Mouse (Mus musculus): ENCODE results near the gene Tyrobp. TPM values are rescaled to one million over a fixed set of nuclear protein-coding genes. Genes with fewer than 3 reads are reported as not detected.

The Tyrobp gene
- polyA plus RNA-seq, 1 experiment, result 83.0 TPM

DNA sequence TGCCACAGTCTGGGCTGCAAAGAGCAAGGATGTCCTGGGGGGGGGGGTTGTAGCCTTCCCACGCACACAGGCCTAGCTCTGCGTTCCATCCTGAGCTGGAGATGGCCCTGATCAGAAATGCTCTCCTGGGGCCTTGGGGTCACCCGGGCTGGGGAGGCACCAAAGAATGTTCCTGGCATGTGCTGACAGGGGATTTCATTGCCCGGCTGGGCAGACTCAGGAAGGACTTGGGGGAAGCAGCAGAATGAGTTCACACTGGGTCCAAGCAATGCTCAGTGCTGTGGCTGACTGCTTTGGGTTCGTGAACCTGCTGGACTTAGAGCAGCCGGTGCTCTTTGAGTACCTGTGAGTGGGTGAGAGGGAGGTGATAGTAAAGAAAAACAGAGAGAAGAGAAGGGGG, 45.9 kb downstream of the Tyrobp start:
- Histone ChIP-seq H3K27ac (ENCODE audit: insufficient read depth, low read depth, low read length) (no peak overlapping the region), H3K4me3 (ENCODE audit: insufficient read depth, low read depth, low read length) (no peak overlapping the region), H3K27me3 (replicated peaks; ENCODE audit: control insufficient read depth, insufficient read depth, low read length) (peaks cover 2% of the 10 kb centered on the region; the same call in 1 of the 2 replicates), H3K4me1 (ENCODE audit: control insufficient read depth, insufficient read depth, low read length) (no peaks in the 10 kb centered on the region), H3K36me3 (ENCODE audit: control insufficient read depth, insufficient read depth, low read length) (no peaks in the 10 kb centered on the region)
- WGBS, result 22% methylated on average over 6 of the region's 6 CpGs
- DNase-seq, result no peak
- TF ChIP-seq POLR2A (IDR thresholded peaks at IDR 0.05; ENCODE audit: low read depth, low read length) (no peak), CTCF (conservative IDR thresholded peaks at IDR 0.05; ENCODE audit: insufficient read depth, insufficient read length, low read depth, low read length) (no peak)

DNA sequence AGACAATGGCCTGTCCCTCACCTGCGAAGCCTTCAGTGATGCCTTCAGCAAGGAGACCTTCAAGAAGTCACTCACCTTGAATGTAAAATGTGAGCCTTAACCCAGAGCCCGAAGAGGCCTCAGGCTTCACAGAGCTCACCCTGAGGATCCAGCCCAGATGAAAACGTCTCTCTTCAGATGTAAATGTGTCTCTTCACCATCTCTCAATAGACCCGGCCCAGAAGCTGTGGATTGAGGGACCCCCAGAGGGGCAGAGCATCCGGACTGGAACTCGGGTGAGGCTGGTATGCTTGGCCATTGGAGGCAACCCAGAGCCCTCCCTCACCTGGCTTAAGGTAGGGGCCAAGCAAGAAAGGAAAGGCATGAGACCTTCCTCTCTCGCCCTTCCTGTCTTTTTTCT, 50.0 kb downstream of the Tyrobp start:
- no peak for DNase-seq
- H3K4me3 ChIP-seq (ENCODE audit: insufficient read depth, low read depth, low read length), result no peak overlapping the region
- WGBS, result 32% methylated on average over 7 of the region's 7 CpGs
- H3K27ac ChIP-seq (ENCODE audit: insufficient read depth, low read depth, low read length), result no peak overlapping the region
- no peaks in the 10 kb centered on the region for H3K4me1 ChIP-seq (ENCODE audit: control insufficient read depth, insufficient read depth, low read length)
- TF ChIP-seq CTCF (conservative IDR thresholded peaks at IDR 0.05; ENCODE audit: insufficient read depth, insufficient read length, low read depth, low read length) (no peak), POLR2A (IDR thresholded peaks at IDR 0.05; ENCODE audit: low read depth, low read length) (no peak)
- H3K27me3 ChIP-seq (replicated peaks; ENCODE audit: control insufficient read depth, insufficient read depth, low read length), result no peaks in the 10 kb centered on the region
- H3K36me3 ChIP-seq (ENCODE audit: control insufficient read depth, insufficient read depth, low read length), result no peaks in the 10 kb centered on the region

- no peaks in the 10 kb centered on the region for H3K36me3 ChIP-seq (ENCODE audit: control insufficient read depth, insufficient read depth, low read length)
- WGBS, result 37% methylated on average over 4 of the region's 4 CpGs
- H3K27me3 ChIP-seq (replicated peaks; ENCODE audit: control insufficient read depth, insufficient read depth, low read length), result no peaks in the 10 kb centered on the region
- no peak for DNase-seq
- H3K4me1 ChIP-seq (ENCODE audit: control insufficient read depth, insufficient read depth, low read length), result no peaks in the 10 kb centered on the region
- no peak overlapping the region for H3K4me3 ChIP-seq (ENCODE audit: insufficient read depth, low read depth, low read length)
- TF ChIP-seq POLR2A (IDR thresholded peaks at IDR 0.05; ENCODE audit: low read depth, low read length) (no peak), CTCF (conservative IDR thresholded peaks at IDR 0.05; ENCODE audit: insufficient read depth, insufficient read length, low read depth, low read length) (no peak)
- H3K27ac ChIP-seq (ENCODE audit: insufficient read depth, low read depth, low read length), result no peak overlapping the region
Observed at GRCm38 (mm10) chr7:30463996-30464395, 50.4 kb downstream of the Tyrobp start.

GRCm38 (mm10) chr7:30464816-30465300, 51.3 kb downstream of the Tyrobp start:
- no peak for TF ChIP-seq POLR2A (IDR thresholded peaks at IDR 0.05; ENCODE audit: low read depth, low read length)
- no peak for TF ChIP-seq CTCF (conservative IDR thresholded peaks at IDR 0.05; ENCODE audit: insufficient read depth, insufficient read length, low read depth, low read length)
- DNase-seq, result no peak
- H3K4me3 ChIP-seq (ENCODE audit: insufficient read depth, low read depth, low read length), result no peak overlapping the region
- no peaks in the 10 kb centered on the region for H3K27me3 ChIP-seq (replicated peaks; ENCODE audit: control insufficient read depth, insufficient read depth, low read length)
- H3K4me1 ChIP-seq (ENCODE audit: control insufficient read depth, insufficient read depth, low read length), result no peaks in the 10 kb centered on the region
- WGBS, result 26% methylated on average over 6 of the region's 6 CpGs
- H3K27ac ChIP-seq (ENCODE audit: insufficient read depth, low read depth, low read length), result no peak overlapping the region
- H3K36me3 ChIP-seq (ENCODE audit: control insufficient read depth, insufficient read depth, low read length), result no peaks in the 10 kb centered on the region

Other genes starting within 250 kb of the Tyrobp start
- gene Zfp146, start 244.0 kb upstream of the Tyrobp start, polyA plus RNA-seq (2012; rRNA removed), result 11.1 and 11.8 TPM in 2 replicates
- 76.0 and 141 TPM in 2 replicates for gene Cox7a1, start 229.6 kb upstream of the Tyrobp start, polyA plus RNA-seq (2012; rRNA removed)
- 724 and 781 TPM in 2 replicates for gene Capns1, start 214.9 kb upstream of the Tyrobp start, polyA plus RNA-seq (2012; rRNA removed)
- 187 and 196 TPM in 2 replicates for gene Polr2i, start 181.8 kb upstream of the Tyrobp start, polyA plus RNA-seq (2012; rRNA removed)
- gene Tbcb, start 181.5 kb upstream of the Tyrobp start, polyA plus RNA-seq (2012; rRNA removed), result 51.8 and 72.2 TPM in 2 replicates
- gene Ovol3, start 178.0 kb upstream of the Tyrobp start, polyA plus RNA-seq (2012; rRNA removed), result 0.19 and 0.27 TPM in 2 replicates
- gene Thap8, start 133.7 kb upstream of the Tyrobp start, polyA plus RNA-seq (2012; rRNA removed), result 0.11 TPM in 1 of 2 replicates, not detected in the other
- gene Wdr62, start 133.3 kb upstream of the Tyrobp start, polyA plus RNA-seq (2012; rRNA removed), result 5.8 and 7.2 TPM in 2 replicates
- gene Clip3, start 122.0 kb upstream of the Tyrobp start, polyA plus RNA-seq (2012; rRNA removed), result 4.2 and 4.9 TPM in 2 replicates
- gene Alkbh6, start 105.0 kb upstream of the Tyrobp start, polyA plus RNA-seq (2012; rRNA removed), result 99.0 and 122 TPM in 2 replicates
- gene Syne4, start 99.0 kb upstream of the Tyrobp start, polyA plus RNA-seq (2012; rRNA removed), result 162 and 170 TPM in 2 replicates
- 0.42 and 1.1 TPM in 2 replicates for gene E130208F15Rik, start 92.0 kb upstream of the Tyrobp start, polyA plus RNA-seq (2012; rRNA removed)
- gene Sdhaf1, start 89.9 kb upstream of the Tyrobp start, polyA plus RNA-seq (2012; rRNA removed), result 26.4 and 27.3 TPM in 2 replicates
- gene Lrfn3, start 51.0 kb upstream of the Tyrobp start, polyA plus RNA-seq (2012; rRNA removed), result 9.6 and 11.6 TPM in 2 replicates
- 3.7 and 12.0 TPM in 2 replicates for gene Hcst, start 6.1 kb downstream of the Tyrobp start, polyA plus RNA-seq (2012; rRNA removed)
- 1.8 and 3.1 TPM in 2 replicates for gene Nfkbid, start 8.0 kb downstream of the Tyrobp start, polyA plus RNA-seq (2012; rRNA removed)
- gene Aplp1, start 31.8 kb downstream of the Tyrobp start, polyA plus RNA-seq (2012; rRNA removed), result 13.0 and 14.2 TPM in 2 replicates
- gene Kirrel2, start 43.9 kb downstream of the Tyrobp start, polyA plus RNA-seq (2012; rRNA removed), result 0.30 and 0.33 TPM in 2 replicates
- 39.9 and 41.1 TPM in 2 replicates for gene Nphs1, start 44.6 kb downstream of the Tyrobp start, polyA plus RNA-seq (2012; rRNA removed)
- gene Prodh2, start 79.9 kb downstream of the Tyrobp start, polyA plus RNA-seq (2012; rRNA removed), result 218 and 246 TPM in 2 replicates
- 7.4 and 7.8 TPM in 2 replicates for gene Arhgap33, start 121.3 kb downstream of the Tyrobp start, polyA plus RNA-seq (2012; rRNA removed)
- 21.6 and 50.4 TPM in 2 replicates for gene Hspb6, start 138.4 kb downstream of the Tyrobp start, polyA plus RNA-seq (2012; rRNA removed)
- 7.1 and 8.5 TPM in 2 replicates for gene Proser3, start 138.5 kb downstream of the Tyrobp start, polyA plus RNA-seq (2012; rRNA removed)
- 29.0 and 33.8 TPM in 2 replicates for gene Lin37, start 146.1 kb downstream of the Tyrobp start, polyA plus RNA-seq (2012; rRNA removed)
- gene U2af1l4, start 149.5 kb downstream of the Tyrobp start, polyA plus RNA-seq (2012; rRNA removed), result 47.9 and 54.5 TPM in 2 replicates
- gene Gm49396, start 149.6 kb downstream of the Tyrobp start, polyA plus RNA-seq (2012; rRNA removed), result 1.5 and 1.9 TPM in 2 replicates
- 168 and 223 TPM in 2 replicates for gene Psenen, start 149.9 kb downstream of the Tyrobp start, polyA plus RNA-seq (2012; rRNA removed)
- gene Igflr1, start 151.7 kb downstream of the Tyrobp start, polyA plus RNA-seq (2012; rRNA removed), result 5.2 and 5.4 TPM in 2 replicates
- 26.7 and 31.6 TPM in 2 replicates for gene Kmt2b, start 175.0 kb downstream of the Tyrobp start, polyA plus RNA-seq (2012; rRNA removed)
- 1.3 and 1.4 TPM in 2 replicates for gene Zbtb32, start 185.1 kb downstream of the Tyrobp start, polyA plus RNA-seq (2012; rRNA removed)
- 23.6 and 34.5 TPM in 2 replicates for gene Upk1a, start 199.1 kb downstream of the Tyrobp start, polyA plus RNA-seq (2012; rRNA removed)
- 1,228 and 1,575 TPM in 2 replicates for gene Cox6b1, start 212.4 kb downstream of the Tyrobp start, polyA plus RNA-seq (2012; rRNA removed)
- gene Etv2, start 222.1 kb downstream of the Tyrobp start, polyA plus RNA-seq (2012; rRNA removed), result not detected in 2 replicates
- gene Rbm42, start 236.6 kb downstream of the Tyrobp start, polyA plus RNA-seq (2012; rRNA removed), result 46.0 and 51.4 TPM in 2 replicates